Mouse (Mus musculus): Measurements from ENCODE around the gene Xrn1. TPM values are rescaled to one million over a fixed set of nuclear protein-coding genes. Genes with fewer than 3 reads are reported as not detected.

The Xrn1 gene
- polyA plus RNA-seq (2012; rRNA removed), result 3.1 and 3.3 TPM in 2 replicates

GRCm38 (mm10) chr9:95954585-95955461, at the start of gene Xrn1:
Gene Xrn1, plus strand, starts transcription at chr9:95954760.

Other genes with a start within 250 kb of the Xrn1 start
- 1.5 and 1.7 TPM in 2 replicates for gene Trpc1, start 204.4 kb upstream of the Xrn1 start, polyA plus RNA-seq (2012; rRNA removed)
- gene Pls1, start 109.4 kb upstream of the Xrn1 start, polyA plus RNA-seq (2012; rRNA removed), result 5.0 and 5.6 TPM in 2 replicates
- gene Atr, start 97.2 kb upstream of the Xrn1 start, polyA plus RNA-seq (2012; rRNA removed), result 4.0 TPM in 2 replicates
- 0.52 and 0.58 TPM in 2 replicates for gene Gk5, start 164.6 kb downstream of the Xrn1 start, polyA plus RNA-seq (2012; rRNA removed)
- gene Tfdp2, start 241.5 kb downstream of the Xrn1 start, polyA plus RNA-seq (2012; rRNA removed), result 24.6 and 26.8 TPM in 2 replicates